Mouse (Mus musculus): ENCODE measurements at regions not wholly inside any gene's neighbourhood (a gene's known extent, or its start where the extent isn't known, plus 50 kb on each side); places are given as distances from the start of the nearest gene placed in this dataset.
"Not testable (repeated sequence)": the region's sequence is repeated elsewhere in the genome, so short reads cannot be mapped to it uniquely, and the experiment has no call there.

- no peaks in the 10 kb centered on the region for H3K9me3 ChIP-seq (ENCODE audit: low read length)
These were observed 366.2 kb downstream of the Sec16b start for GRCm38 (mm10) chr1:157872775-157873174.

GRCm38 (mm10) chr1:157875006-157875405 lies 368.5 kb downstream of the Sec16b start:
- no peak overlapping the region for H3K27ac ChIP-seq (ENCODE audit: low read depth, low read length)
- no peaks in the 10 kb centered on the region for H3K36me3 ChIP-seq (ENCODE audit: insufficient read depth)
- no peak for ATAC-seq
- H3K4me1 ChIP-seq (ENCODE audit: insufficient read depth), result no peaks in the 10 kb centered on the region
- DNase-seq, result no peak
- no peak overlapping the region for H3K4me2 ChIP-seq (ENCODE audit: low read depth)
- H3K9ac ChIP-seq, result no peak overlapping the region
- no peaks in the 10 kb centered on the region for H3K27me3 ChIP-seq (ENCODE audit: insufficient read depth, low read length)
- H3K9me3 ChIP-seq (ENCODE audit: low read length), result no peaks in the 10 kb centered on the region
- WGBS, result 67% methylated on average over 2 of the region's 2 CpGs
- TF ChIP-seq CTCF (IDR thresholded peaks at IDR 0.05; ENCODE audit: low read depth), result no peak
- H3K4me3 ChIP-seq (ENCODE audit: low read depth, low read length), result no peak overlapping the region

More at GRCm38 (mm10) chr1:157872775-157873174, 366.2 kb downstream of the Sec16b start:
- ATAC-seq, result no peak
- no peak for DNase-seq
- no peak overlapping the region for H3K4me2 ChIP-seq (ENCODE audit: low read depth)
- H3K4me1 ChIP-seq (ENCODE audit: insufficient read depth), result no peaks in the 10 kb centered on the region
- H3K27me3 ChIP-seq (ENCODE audit: insufficient read depth, low read length), result no peaks in the 10 kb centered on the region
- H3K36me3 ChIP-seq (ENCODE audit: insufficient read depth), result no peaks in the 10 kb centered on the region
- no peak for TF ChIP-seq CTCF (IDR thresholded peaks at IDR 0.05; ENCODE audit: low read depth)
- no peak overlapping the region for H3K27ac ChIP-seq (ENCODE audit: low read depth, low read length)
- H3K9ac ChIP-seq, result no peak overlapping the region
- no peak overlapping the region for H3K4me3 ChIP-seq (ENCODE audit: low read depth, low read length)
- WGBS, result 29% methylated on average over 5 of the region's 5 CpGs

- H3K36me3 ChIP-seq (ENCODE audit: insufficient read depth); DNase-seq: not testable (repeated sequence)
- WGBS, result 98% methylated on average over 2 of the region's 4 CpGs
These were observed 370.6 kb downstream of the Sec16b start for GRCm38 (mm10) chr1:157877117-157877516.

GRCm38 (mm10) chr1:157887146-157887545 lies 380.6 kb downstream of the Sec16b start:
- H3K27me3 ChIP-seq (ENCODE audit: insufficient read depth, low read length), result no peaks in the 10 kb centered on the region
- peaks cover 12% of the 10 kb centered on the region; the same call in 1 of the 2 replicates for H3K4me1 ChIP-seq (ENCODE audit: insufficient read depth)
- 15% methylated on average over 1 of the region's 1 CpGs for WGBS
- TF ChIP-seq CTCF (IDR thresholded peaks at IDR 0.05; ENCODE audit: low read depth), result no peak
- no peak overlapping the region for H3K4me3 ChIP-seq (ENCODE audit: low read depth, low read length)
- H3K36me3 ChIP-seq (ENCODE audit: insufficient read depth), result no peaks in the 10 kb centered on the region
- no peak overlapping the region for H3K9ac ChIP-seq
- H3K27ac ChIP-seq (ENCODE audit: low read depth, low read length), result no peak overlapping the region
- no peak; the same call in 1 of the 2 replicates for ATAC-seq
- no peak overlapping the region for H3K4me2 ChIP-seq (ENCODE audit: low read depth)
- DNase-seq, result peak; percentile 39
- H3K9me3 ChIP-seq (ENCODE audit: low read length), result no peaks in the 10 kb centered on the region

More at GRCm38 (mm10) chr1:157877117-157877516, 370.6 kb downstream of the Sec16b start:
- not testable (repeated sequence) for H3K9ac ChIP-seq; H3K27ac ChIP-seq (ENCODE audit: low read depth, low read length); H3K27me3 ChIP-seq (ENCODE audit: insufficient read depth, low read length); H3K9me3 ChIP-seq (ENCODE audit: low read length); H3K4me3 ChIP-seq (ENCODE audit: low read depth, low read length); H3K4me2 ChIP-seq (ENCODE audit: low read depth); ATAC-seq; H3K4me1 ChIP-seq (ENCODE audit: insufficient read depth)

GRCm38 (mm10) chr1:157888573-157888972 lies 382.0 kb downstream of the Sec16b start:
- no peak overlapping the region for H3K9ac ChIP-seq
- WGBS, result 55% methylated on average over 7 of the region's 7 CpGs
- H3K36me3 ChIP-seq (ENCODE audit: insufficient read depth), result no peaks in the 10 kb centered on the region
- DNase-seq (peak; percentile 83), ATAC-seq (peak; percentile 97)
- H3K27ac ChIP-seq (ENCODE audit: low read depth, low read length), result no peak overlapping the region
- no peaks in the 10 kb centered on the region for H3K27me3 ChIP-seq (ENCODE audit: insufficient read depth, low read length)
- TF ChIP-seq CTCF (IDR thresholded peaks at IDR 0.05; ENCODE audit: low read depth), result no peak
- peaks cover 13% of the 10 kb centered on the region; the same call in 1 of the 2 replicates for H3K4me1 ChIP-seq (ENCODE audit: insufficient read depth)
- no peak overlapping the region for H3K4me3 ChIP-seq (ENCODE audit: low read depth, low read length)
- H3K4me2 ChIP-seq (ENCODE audit: low read depth), result no peak overlapping the region
- H3K9me3 ChIP-seq (ENCODE audit: low read length), result no peaks in the 10 kb centered on the region

GRCm38 (mm10) chr1:157906168-157906567 lies 399.6 kb downstream of the Sec16b start:
- H3K9ac ChIP-seq, result no peak overlapping the region
- 91% methylated on average over 2 of the region's 2 CpGs for WGBS

GRCm38 (mm10) chr1:157937800-157938348 lies 418.3 kb downstream of the Brinp2 start:
- no peak for TF ChIP-seq CTCF (IDR thresholded peaks at IDR 0.05; ENCODE audit: low read depth)
- Histone ChIP-seq H3K4me2 (ENCODE audit: low read depth) (no peak overlapping the region), H3K27ac (ENCODE audit: low read depth, low read length) (peak overlapping the region; percentile 36; the same call in 1 of the 2 replicates), H3K9me3 (ENCODE audit: low read length) (no peaks in the 10 kb centered on the region), H3K27me3 (ENCODE audit: insufficient read depth, low read length) (no peaks in the 10 kb centered on the region), H3K9ac (no peak overlapping the region), H3K36me3 (ENCODE audit: insufficient read depth) (no peaks in the 10 kb centered on the region), H3K4me3 (ENCODE audit: low read depth, low read length) (no peak overlapping the region), H3K4me1 (ENCODE audit: insufficient read depth) (peaks cover 10% of the 10 kb centered on the region)
- peak; percentile 88 for ATAC-seq
- DNase-seq, result peak; percentile 44
- WGBS, result 25% methylated on average over 1 of the region's 1 CpGs

More at GRCm38 (mm10) chr1:157906168-157906567, 399.6 kb downstream of the Sec16b start:
- no peaks in the 10 kb centered on the region for H3K27me3 ChIP-seq (ENCODE audit: insufficient read depth, low read length)
- no peak for TF ChIP-seq CTCF (IDR thresholded peaks at IDR 0.05; ENCODE audit: low read depth)
- H3K9me3 ChIP-seq (ENCODE audit: low read length), result no peaks in the 10 kb centered on the region
- ATAC-seq, result no peak
- no peak overlapping the region for H3K27ac ChIP-seq (ENCODE audit: low read depth, low read length)
- H3K4me1 ChIP-seq (ENCODE audit: insufficient read depth), result no peaks in the 10 kb centered on the region
- no peak for DNase-seq
- H3K4me3 ChIP-seq (ENCODE audit: low read depth, low read length), result no peak overlapping the region
- H3K36me3 ChIP-seq (ENCODE audit: insufficient read depth), result no peaks in the 10 kb centered on the region
- no peak overlapping the region for H3K4me2 ChIP-seq (ENCODE audit: low read depth)
